Mouse (Mus musculus): Measurements from ENCODE around the gene Psmd6.

The Psmd6 gene

GRCm38 (mm10) chr14:14120230-14121096 lies at the start of gene Psmd6:
Psmd6 (minus strand) TSS chr14:14120984.
- peak; percentile 82 for DNase-seq (ENCODE audit: low read depth, low spot score)

GRCm38 (mm10) chr14:14110710-14111109 lies 10.1 kb downstream of the Psmd6 start:
- no peak for DNase-seq (ENCODE audit: low read depth, low spot score)

GRCm38 (mm10) chr14:14104930-14105318 lies 15.9 kb downstream of the Psmd6 start:
- DNase-seq (ENCODE audit: low read depth, low spot score): no peak

- no peak for DNase-seq (ENCODE audit: low read depth, low spot score)
These were observed 16.4 kb downstream of the Psmd6 start for GRCm38 (mm10) chr14:14104213-14104929.

- no peak for DNase-seq (ENCODE audit: low read depth, low spot score)
These were observed 19.5 kb downstream of the Psmd6 start for GRCm38 (mm10) chr14:14101296-14101695.

- DNase-seq (ENCODE audit: low read depth, low spot score): no peak
These were observed 20.0 kb downstream of the Psmd6 start for GRCm38 (mm10) chr14:14100773-14101280.

- peak; percentile 87 for DNase-seq (ENCODE audit: low read depth, low spot score)
These were observed 22.3 kb downstream of the Psmd6 start for GRCm38 (mm10) chr14:14098330-14098980.

- DNase-seq (ENCODE audit: low read depth, low spot score): no peak
These were observed 30.2 kb downstream of the Psmd6 start for GRCm38 (mm10) chr14:14090571-14090970.

GRCm38 (mm10) chr14:14088016-14088791 lies 32.6 kb downstream of the Psmd6 start:
- DNase-seq (ENCODE audit: low read depth, low spot score): no peak

- no peak for DNase-seq (ENCODE audit: low read depth, low spot score)
These were observed 33.4 kb downstream of the Psmd6 start for GRCm38 (mm10) chr14:14087348-14087747.

GRCm38 (mm10) chr14:14086711-14087263 lies 34.0 kb downstream of the Psmd6 start:
- no peak for DNase-seq (ENCODE audit: low read depth, low spot score)

GRCm38 (mm10) chr14:14083811-14084210 lies 37.0 kb downstream of the Psmd6 start:
- DNase-seq (ENCODE audit: low read depth, low spot score): no peak

- DNase-seq (ENCODE audit: low read depth, low spot score): no peak
These were observed 40.1 kb downstream of the Psmd6 start for GRCm38 (mm10) chr14:14080604-14081194.

- DNase-seq (ENCODE audit: low read depth, low spot score): no peak
These were observed 49.3 kb downstream of the Psmd6 start for GRCm38 (mm10) chr14:14071456-14071855.

GRCm38 (mm10) chr14:14070541-14071315 lies 50.1 kb downstream of the Psmd6 start:
- no peak for DNase-seq (ENCODE audit: low read depth, low spot score)

GRCm38 (mm10) chr14:14068553-14068952 lies 52.2 kb downstream of the Psmd6 start:
- no peak for DNase-seq (ENCODE audit: low read depth, low spot score)

GRCm38 (mm10) chr14:14067648-14068472 lies 52.9 kb downstream of the Psmd6 start:
- DNase-seq (ENCODE audit: low read depth, low spot score): peak; percentile 48

- no peak for DNase-seq (ENCODE audit: low read depth, low spot score)
These were observed 54.5 kb downstream of the Psmd6 start for GRCm38 (mm10) chr14:14066241-14066640.

GRCm38 (mm10) chr14:14065142-14065498 lies 55.7 kb downstream of the Psmd6 start:
- DNase-seq (ENCODE audit: low read depth, low spot score): no peak
